Mouse (Mus musculus): ENCODE data around the gene Rcvrn. TPM values are rescaled to one million over a fixed set of nuclear protein-coding genes. Genes with fewer than 3 reads are reported as not detected.

The Rcvrn gene
- polyA plus RNA-seq (2015; fragmentation: Nextera tagmentation; extraction: Ambion mirVana), result not detected in 2 replicates

- no peaks in the 10 kb centered on the region for H3K9me3 ChIP-seq (replicated peaks)
- no peak within 1 kb of the TSS for H3K4me3 ChIP-seq
- H3K36me3 ChIP-seq (ENCODE audit: poor library complexity, severe bottlenecking), result no peaks in the 10 kb centered on the region
- H3K9ac ChIP-seq, result no peak within 1 kb of the TSS
- no peak within 1 kb of the TSS for H3K4me2 ChIP-seq
- H3K27me3 ChIP-seq, result no peaks in the 10 kb centered on the region
- no peak for ATAC-seq
- 65% methylated on average over 7 of the region's 7 CpGs for WGBS
- H3K4me1 ChIP-seq, result no peaks in the 10 kb centered on the region
- H3K27ac ChIP-seq, result no peak within 1 kb of the TSS
Observed at GRCm38 (mm10) chr11:67694703-67695376, at the start of gene Rcvrn. TSS of gene Rcvrn (plus strand) at chr11:67695326.

DNA sequence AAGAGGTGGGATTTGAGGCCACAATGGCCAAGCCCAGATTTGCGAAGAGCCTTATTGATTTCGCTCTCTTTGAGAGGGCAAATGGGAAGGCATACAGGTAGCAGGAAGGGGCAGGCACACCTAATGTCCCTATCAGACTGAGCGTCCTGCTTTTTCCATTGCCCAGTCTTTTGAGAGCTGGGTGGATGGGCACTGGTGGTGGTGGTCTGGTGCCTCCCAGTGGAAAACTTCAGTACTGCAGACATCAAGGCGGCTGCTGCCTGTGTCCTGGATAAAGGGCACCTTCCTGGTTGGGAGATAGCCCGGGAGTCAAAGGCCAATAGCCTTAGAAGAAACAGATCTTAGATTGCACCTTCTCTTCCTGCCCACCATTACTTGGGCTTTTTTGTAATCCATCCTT is 47.4 kb upstream of the Rcvrn start:
- Histone ChIP-seq H3K27me3 (no peaks in the 10 kb centered on the region), H3K27ac (no peak overlapping the region), H3K4me1 (peaks cover 10% of the 10 kb centered on the region), H3K4me2 (no peak overlapping the region), H3K9ac (no peak overlapping the region), H3K4me3 (no peak overlapping the region), H3K9me3 (replicated peaks) (no peaks in the 10 kb centered on the region), H3K36me3 (ENCODE audit: poor library complexity, severe bottlenecking) (no peaks in the 10 kb centered on the region)
- 0 out of 2 replicates have a peak, but pooled peaks have one; percentile 29 for ATAC-seq
- WGBS, result 32% methylated on average over 5 of the region's 5 CpGs

- ATAC-seq, result no peak
- Histone ChIP-seq H3K27me3 (no peaks in the 10 kb centered on the region), H3K4me3 (no peak overlapping the region), H3K27ac (no peak overlapping the region), H3K4me2 (no peak overlapping the region), H3K4me1 (peaks cover 15% of the 10 kb centered on the region), H3K9ac (no peak overlapping the region), H3K9me3 (replicated peaks) (no peaks in the 10 kb centered on the region), H3K36me3 (ENCODE audit: poor library complexity, severe bottlenecking) (no peaks in the 10 kb centered on the region)
- WGBS, result 78% methylated on average over 11 of the region's 11 CpGs
Observed at GRCm38 (mm10) chr11:67648651-67649407, 46.3 kb upstream of the Rcvrn start.

- Histone ChIP-seq H3K36me3 (ENCODE audit: poor library complexity, severe bottlenecking) (no peaks in the 10 kb centered on the region), H3K9me3 (replicated peaks) (no peaks in the 10 kb centered on the region), H3K27me3 (no peaks in the 10 kb centered on the region), H3K27ac (no peak overlapping the region), H3K9ac (no peak overlapping the region), H3K4me1 (peaks cover 17% of the 10 kb centered on the region), H3K4me2 (no peak overlapping the region), H3K4me3 (no peak overlapping the region)
- WGBS, result 53% methylated on average over 10 of the region's 10 CpGs
- ATAC-seq, result no peak
Observed at GRCm38 (mm10) chr11:67649971-67650707, 45.0 kb upstream of the Rcvrn start.

DNA sequence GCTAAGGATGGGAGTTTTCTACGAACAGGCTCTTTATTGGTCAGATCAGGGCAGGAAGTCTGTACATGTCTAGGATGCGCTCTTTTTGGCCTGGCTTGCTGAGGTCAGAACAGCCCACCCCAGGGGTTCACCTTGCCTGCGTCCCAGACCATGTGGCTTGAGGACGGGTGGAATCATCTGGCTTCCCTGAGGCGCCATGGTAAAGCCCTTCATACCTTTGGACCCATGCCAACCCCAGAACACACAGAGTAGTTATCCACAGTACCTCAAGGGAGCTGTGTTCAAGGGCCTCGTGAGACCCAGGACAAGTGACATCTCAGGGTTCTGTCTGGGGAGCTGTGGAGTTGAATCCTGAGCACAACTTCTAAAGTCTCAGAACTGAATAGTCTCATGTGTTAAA is 43.4 kb upstream of the Rcvrn start:
- Histone ChIP-seq H3K4me3 (no peak overlapping the region), H3K36me3 (ENCODE audit: poor library complexity, severe bottlenecking) (no peaks in the 10 kb centered on the region), H3K27me3 (no peaks in the 10 kb centered on the region), H3K9me3 (replicated peaks) (no peaks in the 10 kb centered on the region), H3K4me2 (no peak overlapping the region), H3K9ac (no peak overlapping the region), H3K27ac (no peak overlapping the region), H3K4me1 (peaks cover 23% of the 10 kb centered on the region)
- no peak for ATAC-seq
- 75% methylated on average over 6 of the region's 6 CpGs for WGBS

GRCm38 (mm10) chr11:67652194-67652892 is 42.8 kb upstream of the Rcvrn start:
- Histone ChIP-seq H3K27me3 (no peaks in the 10 kb centered on the region), H3K36me3 (ENCODE audit: poor library complexity, severe bottlenecking) (no peaks in the 10 kb centered on the region), H3K4me3 (no peak overlapping the region), H3K9ac (no peak overlapping the region), H3K4me1 (peaks cover 26% of the 10 kb centered on the region), H3K4me2 (0 out of 2 replicates have a peak overlapping the region, but pooled peaks have one; percentile 9), H3K27ac (no peak overlapping the region), H3K9me3 (replicated peaks) (no peaks in the 10 kb centered on the region)
- WGBS, result 13% methylated on average over 14 of the region's 14 CpGs
- peak; percentile 20; the same call in 1 of the 2 replicates for ATAC-seq

DNA sequence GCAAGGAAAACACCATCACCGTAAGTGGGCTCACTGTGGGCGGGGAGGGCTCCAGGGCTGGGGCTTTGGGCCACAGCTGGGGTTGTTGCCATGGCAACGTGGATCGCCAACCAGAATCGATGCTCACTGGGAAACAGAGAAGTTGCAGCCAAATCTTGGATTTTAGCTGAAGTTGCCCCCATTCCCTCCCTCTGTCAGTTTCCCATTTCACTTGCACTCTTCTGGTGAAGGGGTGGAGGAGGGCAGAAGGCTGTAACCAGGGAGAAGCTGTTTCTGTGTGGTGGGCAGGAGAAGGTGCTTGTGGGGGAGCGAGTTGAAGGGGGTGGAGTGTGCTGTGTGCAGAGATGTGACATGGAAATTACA is 42.3 kb upstream of the Rcvrn start:
- 30% methylated on average over 6 of the region's 6 CpGs for WGBS
- no peaks in the 10 kb centered on the region for H3K9me3 ChIP-seq (replicated peaks)
- H3K27ac ChIP-seq, result no peak overlapping the region
- H3K9ac ChIP-seq, result no peak overlapping the region
- H3K36me3 ChIP-seq (ENCODE audit: poor library complexity, severe bottlenecking), result no peaks in the 10 kb centered on the region
- ATAC-seq, result no peak
- H3K4me2 ChIP-seq, result 0 out of 2 replicates have a peak overlapping the region, but pooled peaks have one; percentile 9
- no peak overlapping the region for H3K4me3 ChIP-seq
- H3K27me3 ChIP-seq, result no peaks in the 10 kb centered on the region
- peaks cover 29% of the 10 kb centered on the region for H3K4me1 ChIP-seq

DNA sequence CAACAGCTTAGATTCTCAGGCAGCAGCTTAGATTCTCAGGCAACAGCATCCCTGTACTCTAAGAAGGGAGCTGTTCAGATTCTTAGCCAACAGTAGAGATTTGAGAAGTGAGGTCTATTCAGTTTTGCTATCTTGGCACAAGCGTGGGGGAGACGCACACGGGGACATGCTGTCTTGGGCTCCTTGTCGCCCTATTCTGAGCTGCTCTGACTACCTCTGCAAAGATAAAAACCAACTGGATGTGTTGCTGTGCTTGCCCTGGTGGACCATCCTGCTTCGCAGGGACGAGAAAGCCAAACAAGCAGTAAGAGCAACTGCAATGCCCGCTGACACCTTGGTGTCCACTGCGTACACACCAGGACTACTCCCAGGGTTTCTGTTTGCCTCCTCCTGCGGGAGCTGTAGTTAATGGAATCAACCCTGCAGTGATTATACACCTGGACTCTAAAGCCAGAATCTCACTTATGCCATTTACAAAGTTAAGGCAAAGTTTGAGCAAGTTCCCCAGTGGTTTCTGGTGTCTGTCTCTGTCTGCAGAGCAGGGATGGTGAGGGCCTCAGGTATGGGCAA is 41.5 kb upstream of the Rcvrn start:
- Histone ChIP-seq H3K27ac (no peak overlapping the region), H3K27me3 (no peaks in the 10 kb centered on the region), H3K9ac (no peak overlapping the region), H3K9me3 (replicated peaks) (no peaks in the 10 kb centered on the region), H3K4me2 (no peak overlapping the region), H3K36me3 (ENCODE audit: poor library complexity, severe bottlenecking) (no peaks in the 10 kb centered on the region), H3K4me1 (peaks cover 29% of the 10 kb centered on the region), H3K4me3 (no peak overlapping the region)
- ATAC-seq, result no peak
- WGBS, result 92% methylated on average over 9 of the region's 9 CpGs

GRCm38 (mm10) chr11:67654514-67654913 is 40.6 kb upstream of the Rcvrn start:
- 81% methylated on average over 4 of the region's 4 CpGs for WGBS
- Histone ChIP-seq H3K4me2 (no peak overlapping the region), H3K4me3 (no peak overlapping the region), H3K27me3 (no peaks in the 10 kb centered on the region), H3K36me3 (ENCODE audit: poor library complexity, severe bottlenecking) (no peaks in the 10 kb centered on the region), H3K27ac (no peak overlapping the region), H3K9ac (no peak overlapping the region), H3K9me3 (replicated peaks) (no peaks in the 10 kb centered on the region), H3K4me1 (peaks cover 29% of the 10 kb centered on the region)
- no peak for ATAC-seq

- 0 out of 2 replicates have a peak overlapping the region, but pooled peaks have one; percentile 21 for H3K9ac ChIP-seq
- no peaks in the 10 kb centered on the region for H3K36me3 ChIP-seq (ENCODE audit: poor library complexity, severe bottlenecking)
- no peak overlapping the region for H3K4me3 ChIP-seq
- no peak; the same call in 1 of the 2 replicates for ATAC-seq
- no peaks in the 10 kb centered on the region for H3K9me3 ChIP-seq (replicated peaks)
- 68% methylated on average over 17 of the region's 17 CpGs for WGBS
- H3K27ac ChIP-seq, result no peak overlapping the region; the same call in 1 of the 2 replicates
- peaks cover 29% of the 10 kb centered on the region for H3K4me1 ChIP-seq
- no peak overlapping the region for H3K4me2 ChIP-seq
- H3K27me3 ChIP-seq, result no peaks in the 10 kb centered on the region
Observed at GRCm38 (mm10) chr11:67655236-67655959, 39.7 kb upstream of the Rcvrn start.

GRCm38 (mm10) chr11:67656366-67656765 is 38.8 kb upstream of the Rcvrn start:
- Histone ChIP-seq H3K9me3 (replicated peaks) (no peaks in the 10 kb centered on the region), H3K27me3 (no peaks in the 10 kb centered on the region), H3K4me3 (no peak overlapping the region), H3K9ac (no peak overlapping the region), H3K4me2 (no peak overlapping the region), H3K36me3 (ENCODE audit: poor library complexity, severe bottlenecking) (no peaks in the 10 kb centered on the region), H3K4me1 (peaks cover 29% of the 10 kb centered on the region), H3K27ac (no peak overlapping the region)
- no peak for ATAC-seq
- 87% methylated on average over 7 of the region's 7 CpGs for WGBS
